Mouse (Mus musculus) lung, embryonic 14.5 days (tissue): ENCODE data around the gene G6pc3. TPM values are rescaled to one million over a fixed set of nuclear protein-coding genes. Genes with fewer than 3 reads are reported as not detected.
A peak's percentile ranks its signal among the peaks of the same experiment; 100 is the strongest.

ENCODE experiments used
- ATAC-seq: fragments of 200-750 bp; cut with Nextera tagmentation; 2 replicates; pipeline ENCODE4 v1.8.0; 2017; ENCODE audit warnings: mild to moderate bottlenecking, moderate TSS enrichment, moderate library complexity; ENCODE audit not compliant: insufficient read depth
- DNase-seq: peaks from one replicate; pipeline ENCODE4 v3.0.0-alpha.2; 2015
- H3K27ac ChIP-seq: fragments of 300-500 bp; sonication (generic); 2 replicates; pipeline ENCODE4 v1.5.1; 2014; ENCODE audit warnings: low read depth, mild to moderate bottlenecking, moderate library complexity
- H3K27me3 ChIP-seq: fragments of 300-500 bp; sonication (generic); 2 replicates; pipeline ENCODE4 v1.6.1; 2014; ENCODE audit warnings: low read length, control low read depth; ENCODE audit not compliant: insufficient read depth
- H3K36me3 ChIP-seq: fragments of 300-500 bp; sonication (generic); 2 replicates; pipeline ENCODE4 v1.6.1; 2014; ENCODE audit warnings: control low read depth; ENCODE audit not compliant: insufficient read depth
- H3K4me1 ChIP-seq: fragments of 300-500 bp; sonication (generic); 2 replicates; pipeline ENCODE4 v1.6.1; 2014; ENCODE audit warnings: antibody characterized with exemption, control low read depth; ENCODE audit not compliant: insufficient read depth
- H3K4me2 ChIP-seq: fragments of 300-500 bp; sonication (generic); 2 replicates; pipeline ENCODE4 v1.6.1; 2014; ENCODE audit warnings: mild to moderate bottlenecking
- H3K4me3 ChIP-seq: fragments of 300-500 bp; sonication (generic); 2 replicates; pipeline ENCODE4 v1.5.1; 2014; ENCODE audit warnings: low read depth, low read length
- H3K9ac ChIP-seq: fragments of 300-500 bp; sonication (generic); 2 replicates; pipeline ENCODE4 v1.6.1; 2014
- H3K9me3 ChIP-seq: fragments of 300-500 bp; sonication (generic); 2 replicates; pipeline ENCODE4 v1.6.1; 2016; ENCODE audit warnings: low read depth, low read length, control low read depth
- CTCF ChIP-seq: IDR thresholded peaks from 2 replicates; pipeline ENCODE4 v1.5.1; 2016; ENCODE audit warnings: antibody characterized with exemption, low read depth
- WGBS: fragments of 180-500 bp; shearing (Covaris S2); extraction: QIAGEN DNeasy Blood & Tissue Kit; methylation state at CpG from one replicate; pipeline ENCODE4 v1.1.7; 2014; 5-methylcytosine and 5-hydroxymethylcytosine counted together
- polyA plus RNA-seq: library from polyadenylated mRNA; unstranded; fragments of >200 nt; fragmentation: Nextera tagmentation; extraction: Ambion mirVana; gene quantifications from 2 replicates; pipeline ENCODE4 v1.2.1, GENCODE M21; 2014

Gene G6pc3
- polyA plus RNA-seq, 1 experiment from 2014 or later, result 34.5 TPM

DNA sequence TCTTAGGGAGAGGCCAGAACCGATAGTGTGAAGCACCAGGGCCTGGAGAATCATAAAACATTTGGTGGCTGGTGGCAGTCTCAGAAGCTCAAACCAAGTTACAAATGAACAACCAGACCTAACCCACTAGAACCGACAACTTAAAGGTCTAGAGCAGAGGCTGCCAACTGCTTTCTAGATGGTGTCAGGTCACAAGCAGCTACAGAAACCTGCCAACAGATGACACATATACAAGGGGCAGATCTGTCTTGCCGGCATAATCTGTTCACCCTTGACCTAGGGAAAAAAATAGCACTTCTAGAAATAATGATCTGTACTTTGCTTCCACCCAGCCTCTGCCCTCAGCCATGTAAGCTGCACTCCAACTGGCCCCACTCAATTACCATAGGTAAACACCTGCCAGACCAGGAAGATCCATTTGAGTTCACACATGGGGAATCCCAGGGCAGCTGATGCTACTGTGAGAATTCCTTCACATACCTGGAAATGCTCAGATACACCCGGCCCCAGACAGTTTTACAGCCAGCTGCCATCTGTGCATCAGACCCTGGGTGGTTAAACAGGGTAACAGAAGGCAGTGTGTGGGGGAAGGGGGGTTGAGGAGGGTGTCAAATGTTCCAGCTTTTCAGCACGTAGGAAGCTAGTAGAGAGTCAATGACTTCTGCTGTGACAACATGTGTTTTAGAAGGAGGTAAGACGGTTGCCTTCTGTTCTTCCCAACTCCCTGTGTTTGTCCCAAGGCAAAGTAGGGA lies 23.3 kb upstream of the G6pc3 start:
- H3K36me3 ChIP-seq, result peaks cover 86% of the 10 kb centered on the region
- no peaks in the 10 kb centered on the region for H3K9me3 ChIP-seq
- ATAC-seq (no peak), DNase-seq (no peak)
- H3K27ac ChIP-seq, result no peak overlapping the region
- no peaks in the 10 kb centered on the region for H3K4me1 ChIP-seq
- no peak overlapping the region for H3K4me2 ChIP-seq
- H3K4me3 ChIP-seq, result no peak overlapping the region
- 59% methylated on average over 6 of the region's 6 CpGs for WGBS
- TF ChIP-seq CTCF, result no peak
- no peaks in the 10 kb centered on the region for H3K27me3 ChIP-seq
- H3K9ac ChIP-seq, result no peak overlapping the region

DNA sequence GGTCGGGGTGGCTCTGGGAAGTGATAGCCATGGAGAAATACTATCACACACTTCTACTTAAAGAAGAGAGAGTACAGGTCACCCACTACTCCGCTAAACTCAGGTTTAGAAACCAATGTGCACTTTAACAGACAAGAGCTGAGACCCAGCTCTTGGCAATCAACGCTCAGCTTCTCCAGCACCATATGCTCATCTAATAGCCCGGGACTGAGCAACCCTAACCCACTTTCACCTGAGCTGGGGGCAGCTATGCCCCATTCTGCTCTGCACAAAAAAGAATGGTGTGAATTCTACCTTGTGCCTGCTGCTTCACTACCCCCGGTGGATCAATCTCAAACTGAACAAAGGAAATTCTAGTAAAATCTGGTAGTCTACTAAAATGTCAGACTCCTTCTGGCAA lies 21.9 kb upstream of the G6pc3 start:
- DNase-seq (no peak), ATAC-seq (no peak)
- Histone ChIP-seq H3K4me2 (no peak overlapping the region), H3K27ac (no peak overlapping the region), H3K4me1 (no peaks in the 10 kb centered on the region), H3K9me3 (no peaks in the 10 kb centered on the region), H3K4me3 (no peak overlapping the region), H3K9ac (no peak overlapping the region), H3K36me3 (peaks cover 84% of the 10 kb centered on the region), H3K27me3 (no peaks in the 10 kb centered on the region)
- WGBS, result 88% methylated on average over 5 of the region's 5 CpGs
- TF ChIP-seq CTCF, result no peak

DNA sequence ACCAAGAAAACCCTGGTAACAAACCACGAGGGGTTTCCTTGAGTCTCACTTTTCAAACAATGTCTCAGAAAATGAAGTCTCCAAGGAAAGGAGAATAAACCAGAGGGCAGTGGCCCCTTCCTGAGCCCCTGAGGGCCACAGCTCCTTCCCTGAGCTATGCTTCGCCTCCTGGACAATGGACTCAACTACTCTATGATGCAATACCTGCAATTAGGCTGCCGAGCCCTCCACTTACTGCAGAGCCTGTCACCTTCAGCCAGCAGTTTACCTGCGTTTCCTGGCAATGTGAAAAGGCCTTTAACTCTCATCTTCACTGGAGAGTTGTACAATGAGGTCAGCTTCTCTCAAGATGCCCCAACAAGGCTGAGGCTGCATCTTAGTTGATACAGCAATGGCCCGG lies 20.7 kb upstream of the G6pc3 start:
- Histone ChIP-seq H3K4me2 (no peak overlapping the region), H3K4me3 (no peak overlapping the region), H3K9me3 (no peaks in the 10 kb centered on the region), H3K4me1 (no peaks in the 10 kb centered on the region), H3K27me3 (no peaks in the 10 kb centered on the region), H3K36me3 (peaks cover 79% of the 10 kb centered on the region), H3K27ac (no peak overlapping the region), H3K9ac (no peak overlapping the region)
- DNase-seq (no peak), ATAC-seq (no peak)
- WGBS, result 86% methylated on average over 5 of the region's 5 CpGs
- no peak for TF ChIP-seq CTCF

DNA sequence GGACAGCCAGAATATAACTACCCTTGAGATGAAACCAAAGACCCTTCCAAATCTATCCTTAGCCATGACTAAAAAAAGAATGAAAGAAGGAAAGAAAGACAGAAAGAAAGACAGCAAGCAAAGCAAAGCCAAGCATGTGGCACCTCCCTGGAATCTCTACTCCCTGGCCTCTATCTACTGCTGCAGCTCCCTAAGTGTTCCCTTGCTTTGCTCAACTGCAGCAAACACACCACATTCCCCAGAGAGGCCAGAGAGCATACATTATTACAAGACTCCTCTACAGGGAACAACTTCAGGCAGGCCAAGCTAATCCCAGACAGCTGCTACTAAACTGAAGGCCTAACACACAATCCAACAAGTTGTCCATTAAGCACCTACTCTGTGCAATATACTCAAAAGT lies 9.6 kb upstream of the G6pc3 start:
- no peak overlapping the region for H3K4me2 ChIP-seq
- no peak for DNase-seq

DNA sequence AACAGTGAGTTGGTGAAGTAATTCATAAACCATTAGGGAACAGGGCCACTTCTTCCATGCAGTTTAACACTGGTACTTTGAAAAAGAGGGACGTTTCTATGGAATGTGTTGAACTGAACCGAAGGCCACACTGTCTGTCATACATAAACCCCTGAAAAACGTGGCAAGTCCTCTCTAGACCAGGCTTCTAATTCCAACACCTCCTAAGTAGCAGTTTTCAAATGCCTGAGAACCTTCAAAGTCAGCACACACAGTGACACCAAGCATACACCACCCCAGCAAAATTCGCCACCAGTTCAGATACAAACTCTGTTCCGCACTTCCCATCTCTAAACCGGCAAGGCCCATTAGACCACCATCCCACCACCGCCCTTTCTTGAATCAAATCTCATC lies 5.2 kb upstream of the G6pc3 start:
- peaks cover 3% of the 10 kb centered on the region; the same call in 1 of the 2 replicates for H3K4me1 ChIP-seq
- H3K36me3 ChIP-seq, result peaks cover 37% of the 10 kb centered on the region
- TF ChIP-seq CTCF, result no peak
- peak overlapping the region; percentile 98 for H3K4me3 ChIP-seq
- H3K27me3 ChIP-seq, result no peaks in the 10 kb centered on the region
- H3K9me3 ChIP-seq, result no peaks in the 10 kb centered on the region
- DNase-seq (peak; percentile 20), ATAC-seq (no peak)
- H3K27ac ChIP-seq, result peak overlapping the region; percentile 94
- peak overlapping the region; percentile 86 for H3K4me2 ChIP-seq
- WGBS, result 0% methylated on average over 7 of the region's 7 CpGs
- H3K9ac ChIP-seq, result peak overlapping the region; percentile 89

More for the DNA sequence above, 9.6 kb upstream of the G6pc3 start:
- Histone ChIP-seq H3K9me3 (no peaks in the 10 kb centered on the region), H3K27me3 (no peaks in the 10 kb centered on the region), H3K4me1 (no peaks in the 10 kb centered on the region), H3K27ac (no peak overlapping the region), H3K9ac (no peak overlapping the region), H3K36me3 (peaks cover 66% of the 10 kb centered on the region), H3K4me3 (no peak overlapping the region)
- ATAC-seq, result no peak
- no peak for TF ChIP-seq CTCF

- WGBS, result under 1% methylated on average over 70 of the region's 70 CpGs
- Histone ChIP-seq H3K4me2 (peak within 1 kb of the TSS; percentile 86), H3K9ac (peak within 1 kb of the TSS; percentile 89), H3K27me3 (no peaks in the 10 kb centered on the region), H3K27ac (peak within 1 kb of the TSS; percentile 94), H3K9me3 (no peaks in the 10 kb centered on the region), H3K4me1 (peaks cover 3% of the 10 kb centered on the region; the same call in 1 of the 2 replicates), H3K36me3 (peaks cover 31% of the 10 kb centered on the region), H3K4me3 (peak within 1 kb of the TSS; percentile 98)
- ATAC-seq, result peak; percentile 83
- no peak for TF ChIP-seq CTCF
- DNase-seq, result peak; percentile 98
Measured at GRCm38 (mm10) chr11:102184646-102185495, 4.5 kb upstream of the G6pc3 start, which contains the start of gene Lsm12. Gene Lsm12 (minus strand): TSS chr11:102185296.

DNA sequence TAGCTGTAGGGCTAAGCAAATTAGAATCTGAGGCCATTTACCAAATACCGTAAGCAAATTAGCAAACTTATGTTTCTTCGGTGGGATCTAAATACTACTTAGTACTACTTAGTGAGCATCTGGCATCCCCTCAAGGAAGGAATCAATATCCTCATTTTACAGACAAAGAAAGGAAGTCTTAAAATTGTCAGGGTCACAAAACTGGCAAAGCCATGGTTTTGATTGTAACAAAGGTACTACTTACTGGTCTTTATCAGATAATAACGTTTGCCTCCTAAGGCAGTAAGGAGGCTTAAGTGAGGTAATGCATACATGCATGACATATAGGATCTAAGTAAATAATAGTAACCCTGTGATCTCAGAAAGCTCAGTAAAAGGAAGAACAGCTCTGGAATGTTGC lies 3.7 kb upstream of the G6pc3 start:
- no peaks in the 10 kb centered on the region for H3K27me3 ChIP-seq
- TF ChIP-seq CTCF, result no peak
- WGBS, result 41% methylated on average over 3 of the region's 3 CpGs
- H3K9me3 ChIP-seq, result no peaks in the 10 kb centered on the region
- ATAC-seq (no peak), DNase-seq (no peak)
- peak overlapping the region; percentile 86 for H3K4me2 ChIP-seq
- peaks cover 6% of the 10 kb centered on the region for H3K4me1 ChIP-seq
- H3K27ac ChIP-seq, result peak overlapping the region; percentile 94; the same call in 1 of the 2 replicates
- H3K4me3 ChIP-seq, result peak overlapping the region; percentile 98
- H3K9ac ChIP-seq, result peak overlapping the region; percentile 89; the same call in 1 of the 2 replicates
- H3K36me3 ChIP-seq, result peaks cover 23% of the 10 kb centered on the region
